In the genomic region with DNA sequence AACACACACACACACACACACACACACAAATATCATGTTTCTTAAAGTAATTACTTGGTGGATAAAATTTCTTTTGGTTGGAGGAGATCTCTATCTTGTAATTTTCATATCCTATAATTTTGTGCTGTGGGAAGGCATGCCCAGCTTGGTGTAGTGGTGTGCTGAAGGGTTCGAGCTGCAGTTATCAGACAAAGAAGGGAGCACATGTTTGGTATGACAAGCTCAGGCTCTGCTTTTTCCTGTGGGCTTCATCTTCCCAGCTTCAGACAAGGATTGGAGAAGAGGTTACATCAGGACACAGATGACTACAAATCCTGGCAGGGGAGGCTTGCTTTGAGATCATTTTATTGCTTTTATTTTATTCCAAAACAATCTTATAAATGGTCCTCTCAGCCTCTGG, we compare ENCODE assay signal across 9 mouse cellular contexts.
"Had no signal": no experiment of that assay in that cellular context is flagged by ENCODE, and none has a peak within 500 bp of the region (broad histone marks: within the 10 kb centered on the region; RNA-seq: fewer than 3 reads in every experiment).

No protein-coding gene starts in this region.

- H3K27ac ChIP-seq: left cerebral cortex, adult 2 months; limb, embryonic 10.5 days; liver, embryonic 15.5 days; midbrain, embryonic 13.5 days had no signal

- H3K4me1 ChIP-seq: limb, embryonic 10.5 days; liver, embryonic 15.5 days had no signal

- H3K4me3 ChIP-seq: left cerebral cortex, adult 2 months; limb, embryonic 10.5 days; liver, embryonic 15.5 days; midbrain, embryonic 13.5 days had no signal

- DNase-seq: kidney, postnatal 25 days; lung, embryonic 14.5 days; lung, postnatal 14 days; right cerebral cortex, postnatal 14 days; thymus, postnatal 36 days had no signal
